Mouse (Mus musculus) ES-E14 (cell line): ENCODE measurements around the gene Dnajb14.
A peak's percentile ranks its signal among the peaks of the same experiment; 100 is the strongest.

Source experiments
- CHD2 ChIP-seq: IDR thresholded peaks from 2 replicates; pipeline ENCODE4 v1.6.1; 2014; ENCODE audit warnings: mild to moderate bottlenecking, low read depth, low read length, inconsistent platforms
- HCFC1 ChIP-seq: IDR thresholded peaks from 2 replicates; pipeline ENCODE4 v1.6.1; 2012; ENCODE audit warnings: low read length, inconsistent platforms, borderline replicate concordance; ENCODE audit not compliant: insufficient read depth
- MAFK ChIP-seq: IDR thresholded peaks from 2 replicates; pipeline ENCODE4 v1.6.1; 2014; ENCODE audit warnings: mild to moderate bottlenecking, low read depth, low read length, inconsistent platforms; ENCODE audit not compliant: insufficient read depth
- ZC3H11A ChIP-seq: IDR thresholded peaks from 2 replicates; pipeline ENCODE4 v1.6.1; 2012; ENCODE audit warnings: low read depth, mild to moderate bottlenecking, inconsistent platforms, low read length, borderline replicate concordance
- ZNF384 ChIP-seq: IDR thresholded peaks from 2 replicates; pipeline ENCODE4 v1.6.1; 2012; ENCODE audit warnings: low read depth, low read length, inconsistent platforms

- TF ChIP-seq CHD2 (no peak), HCFC1 (no peak), ZC3H11A (no peak), ZNF384 (no peak), MAFK (peak; percentile 92)
Observed at GRCm38 (mm10) chr3:137879313-137879712, 11.8 kb downstream of the Dnajb14 start.
